Comparison of ENCODE assay signal across 19 mouse cellular contexts in genomic region chr2:158616790-158617189, GRCm38 (mm10). TPM values are rescaled to one million over a fixed set of nuclear protein-coding genes. Genes with fewer than 3 reads are reported as not detected.
A peak's percentile ranks its signal among the peaks of the same experiment; 100 is the strongest.
DNase-seq lines count a peak whose midpoint lies in the region; ATAC-seq and TF ChIP-seq lines count a peak whose summit lies in the region.
"Had no signal": no experiment of that assay in that cellular context is flagged by ENCODE, and none has a peak within 500 bp of the region (broad histone marks: within the 10 kb centered on the region; RNA-seq: fewer than 3 reads in every experiment).

No protein-coding gene starts in this region.

- H3K4me1 ChIP-seq in forebrain, embryonic 12.5 days, result peaks cover 23% of the 10 kb centered on the region
- H3K4me1 ChIP-seq in forebrain, embryonic 16.5 days (replicated peaks; ENCODE audit: control insufficient read depth, insufficient read depth, low read length), result peaks cover 18% of the 10 kb centered on the region
- H3K4me1 ChIP-seq in hindbrain, postnatal 0 days (ENCODE audit: insufficient read depth, low read length), result no peaks in the 10 kb centered on the region
- peaks cover 41% of the 10 kb centered on the region for H3K4me1 ChIP-seq in neural tube, embryonic 13.5 days (replicated peaks)

- DNase-seq in hindbrain, postnatal 0 days (ENCODE audit: low spot score), result peak; percentile 21
- DNase-seq in heart, adult 8-10 months (ENCODE audit: low spot score), result no peak
- DNase-seq in adrenal gland, postnatal 14 days, result no peak
- no peak for DNase-seq in frontal cortex, adult 2 months (ENCODE audit: extremely low spot score in 1 of 2, low spot score in 1 of 2)
- DNase-seq: adrenal gland, postnatal 10 days; cerebellum, adult 9-10 months; heart, adult 2 months; thymus, adult 2 months had no signal

- 8% methylated on average over 11 of the region's 11 CpGs for WGBS in forebrain, embryonic 12.5 days
- 4% methylated on average over 11 of the region's 11 CpGs for WGBS in forebrain, embryonic 16.5 days
- WGBS in hindbrain, postnatal 0 days, result 13% methylated on average over 11 of the region's 11 CpGs
- 7% methylated on average over 11 of the region's 11 CpGs for WGBS in neural tube, embryonic 13.5 days

- 0 out of 2 replicates have a peak, but pooled peaks cover 3% of the 10 kb centered on the region for H3K36me3 ChIP-seq in forebrain, embryonic 12.5 days (replicated peaks)
- H3K36me3 ChIP-seq in forebrain, embryonic 16.5 days (ENCODE audit: control insufficient read depth, insufficient read depth), result no peaks in the 10 kb centered on the region
- H3K36me3 ChIP-seq in hindbrain, postnatal 0 days (ENCODE audit: insufficient read depth, low read length), result no peaks in the 10 kb centered on the region
- no peaks in the 10 kb centered on the region for H3K36me3 ChIP-seq in neural tube, embryonic 13.5 days

- peak overlapping the region; percentile 74; the same call in 1 of the 2 replicates for H3K9ac ChIP-seq in forebrain, embryonic 12.5 days
- H3K9ac ChIP-seq in forebrain, embryonic 16.5 days (replicated peaks; ENCODE audit: low read depth, low read length), result 0 out of 2 replicates have a peak overlapping the region, but pooled peaks have one; percentile 41
- H3K9ac ChIP-seq in hindbrain, postnatal 0 days (replicated peaks; ENCODE audit: low read length), result 0 out of 2 replicates have a peak overlapping the region, but pooled peaks have one; percentile 24
- peak overlapping the region; percentile 87 for H3K9ac ChIP-seq in neural tube, embryonic 13.5 days

- no peak for ATAC-seq in forebrain, embryonic 12.5 days (ENCODE audit: low FRiP score)
- ATAC-seq in forebrain, embryonic 16.5 days, result peak; percentile 19; the same call in 1 of the 2 replicates
- ATAC-seq in hindbrain, postnatal 0 days, result 0 out of 2 replicates have a peak, but pooled peaks have one; percentile 39
- ATAC-seq in neural tube, embryonic 13.5 days (ENCODE audit: low read depth), result no peak
- ATAC-seq: CD4-positive, CD25-positive, alpha-beta regulatory T cell, adult 4 months had no signal

- peak; percentile 2; the same call in 1 of the 2 replicates for TF ChIP-seq CTCF in hindbrain, postnatal 0 days (IDR thresholded peaks at IDR 0.05; ENCODE audit: low read depth)

- peak overlapping the region; percentile 52 for H3K4me2 ChIP-seq in forebrain, embryonic 12.5 days
- peak overlapping the region; percentile 61 for H3K4me2 ChIP-seq in forebrain, embryonic 16.5 days (ENCODE audit: low read length)
- peak overlapping the region; percentile 51 for H3K4me2 ChIP-seq in hindbrain, postnatal 0 days (ENCODE audit: low read depth, low read length)
- H3K4me2 ChIP-seq in neural tube, embryonic 13.5 days, result peak overlapping the region; percentile 59

- H3K4me3 ChIP-seq in forebrain, embryonic 12.5 days (replicated peaks), result peak overlapping the region; percentile 51
- peak overlapping the region; percentile 59 for H3K4me3 ChIP-seq in forebrain, embryonic 16.5 days (replicated peaks; ENCODE audit: low read length)
- H3K4me3 ChIP-seq in hindbrain, postnatal 0 days (ENCODE audit: low read length), result peak overlapping the region; percentile 17; the same call in 1 of the 2 replicates
- peak overlapping the region; percentile 50 for H3K4me3 ChIP-seq in neural tube, embryonic 13.5 days
- H3K4me3 ChIP-seq: heart, adult 2 months; left cerebral cortex, adult 2 months had no signal

- H3K9me3 ChIP-seq in forebrain, embryonic 12.5 days, result no peaks in the 10 kb centered on the region
- H3K9me3 ChIP-seq in forebrain, embryonic 16.5 days (ENCODE audit: control insufficient read depth, low read length), result no peaks in the 10 kb centered on the region
- H3K9me3 ChIP-seq in hindbrain, postnatal 0 days (ENCODE audit: low read length), result no peaks in the 10 kb centered on the region
- no peaks in the 10 kb centered on the region for H3K9me3 ChIP-seq in neural tube, embryonic 13.5 days

- peak overlapping the region; percentile 43 for H3K27ac ChIP-seq in forebrain, embryonic 12.5 days
- peak overlapping the region; percentile 64 for H3K27ac ChIP-seq in forebrain, embryonic 16.5 days (ENCODE audit: low read length)
- H3K27ac ChIP-seq in hindbrain, postnatal 0 days, result peak overlapping the region; percentile 62; the same call in 1 of the 2 replicates
- H3K27ac ChIP-seq in neural tube, embryonic 13.5 days (replicated peaks), result peak overlapping the region; percentile 81
- H3K27ac ChIP-seq: heart, adult 2 months; left cerebral cortex, adult 2 months; macrophage had no signal

- peaks cover 97% of the 10 kb centered on the region for H3K27me3 ChIP-seq in forebrain, embryonic 12.5 days
- peaks cover 49% of the 10 kb centered on the region for H3K27me3 ChIP-seq in forebrain, embryonic 16.5 days (replicated peaks; ENCODE audit: control insufficient read depth, insufficient read depth, low read length)
- peaks cover 26% of the 10 kb centered on the region for H3K27me3 ChIP-seq in hindbrain, postnatal 0 days (ENCODE audit: insufficient read depth, low read length)
- H3K27me3 ChIP-seq in neural tube, embryonic 13.5 days, result peaks cover 100% of the 10 kb centered on the region

RNA-seq across cellular contexts. Expression of gene Slc32a1, which starts 6.2 kb away (rescaled TPM):
- polyA plus RNA-seq in forebrain, embryonic 12.5 days (2016; fragmentation: Nextera tagmentation; extraction: Ambion mirVana), result 3.8 and 4.3 TPM in 2 replicates
- 5.9 and 7.7 TPM in 2 replicates for polyA plus RNA-seq in forebrain, embryonic 16.5 days (2015; fragmentation: Nextera tagmentation; extraction: Ambion mirVana)
- 70.4 and 79.8 TPM in 2 replicates for total RNA-seq in hindbrain, postnatal 0 days (2014; rRNA removed)
- 16.5 and 16.7 TPM in 2 replicates for polyA plus RNA-seq in hindbrain, postnatal 0 days (2015; fragmentation: Nextera tagmentation; extraction: Ambion mirVana)
- polyA plus RNA-seq in neural tube, embryonic 13.5 days (2015; fragmentation: Nextera tagmentation; extraction: Ambion mirVana), result 6.2 and 7.4 TPM in 2 replicates
- not detected for total RNA-seq in heart, adult 8-10 months (2022)
- 0.26 TPM in 1 of 2 replicates, not detected in the other for total RNA-seq in adrenal gland, postnatal 14 days (2021)
- 157 and 175 TPM in 2 replicates for polyA plus RNA-seq in frontal cortex, adult 2 months (2012; rRNA removed)
- total RNA-seq: adrenal gland, postnatal 10 days; heart, adult 2 months had no signal
- polyA plus RNA-seq: CD4-positive, CD25-positive, alpha-beta regulatory T cell, adult 4 months; heart, adult 2 months; heart, postnatal 0 days; intestine, embryonic 14.5 days; kidney, embryonic 16.5 days; liver, embryonic 16.5 days; stomach, embryonic 14.5 days had no signal

RNA-seq across cellular contexts. Expression of gene Actr5, which starts 7.9 kb away (rescaled TPM):
- 20.3 and 22.6 TPM in 2 replicates for polyA plus RNA-seq in forebrain, embryonic 12.5 days (2016; fragmentation: Nextera tagmentation; extraction: Ambion mirVana)
- 11.3 and 12.3 TPM in 2 replicates for polyA plus RNA-seq in forebrain, embryonic 16.5 days (2015; fragmentation: Nextera tagmentation; extraction: Ambion mirVana)
- total RNA-seq in hindbrain, postnatal 0 days (2014; rRNA removed), result 18.0 and 25.4 TPM in 2 replicates
- polyA plus RNA-seq in hindbrain, postnatal 0 days (2015; fragmentation: Nextera tagmentation; extraction: Ambion mirVana), result 8.0 and 8.6 TPM in 2 replicates
- polyA plus RNA-seq in neural tube, embryonic 13.5 days (2015; fragmentation: Nextera tagmentation; extraction: Ambion mirVana), result 10.5 and 11.1 TPM in 2 replicates
- total RNA-seq in heart, adult 8-10 months (2022), result 1 to 10 TPM; 5.0 to 6.4 (median 6.3) TPM
- 9.9 and 10.8 TPM in 2 replicates for total RNA-seq in adrenal gland, postnatal 14 days (2021)
- 10.0 and 10.9 TPM in 2 replicates for polyA plus RNA-seq in frontal cortex, adult 2 months (2012; rRNA removed)

RNA-seq across cellular contexts. Expression of gene Ppp1r16b, which starts 48.4 kb away (rescaled TPM):
- polyA plus RNA-seq in forebrain, embryonic 12.5 days (2016; fragmentation: Nextera tagmentation; extraction: Ambion mirVana), result 2.9 and 3.2 TPM in 2 replicates
- polyA plus RNA-seq in forebrain, embryonic 16.5 days (2015; fragmentation: Nextera tagmentation; extraction: Ambion mirVana), result 30.3 and 33.3 TPM in 2 replicates
- 25.9 and 32.4 TPM in 2 replicates for total RNA-seq in hindbrain, postnatal 0 days (2014; rRNA removed)
- polyA plus RNA-seq in hindbrain, postnatal 0 days (2015; fragmentation: Nextera tagmentation; extraction: Ambion mirVana), result 29.7 and 30.3 TPM in 2 replicates
- 9.8 and 9.9 TPM in 2 replicates for polyA plus RNA-seq in neural tube, embryonic 13.5 days (2015; fragmentation: Nextera tagmentation; extraction: Ambion mirVana)
- 10 to 100 TPM in 2 of 4 experiments, 1 to 10 TPM in 2; 7.8 to 12.3 (median 10.1) TPM for total RNA-seq in heart, adult 8-10 months (2022)
- 11.5 and 16.0 TPM in 2 replicates for total RNA-seq in adrenal gland, postnatal 14 days (2021)
- polyA plus RNA-seq in frontal cortex, adult 2 months (2012; rRNA removed), result 38.4 and 43.2 TPM in 2 replicates

Comparison
In these comparisons a context has a peak if more than half of its experiments do, and no peak if none do; other contexts are left out.
1. ATAC-seq: peak in forebrain, embryonic 16.5 days (single experiment) and hindbrain, postnatal 0 days (single experiment); none in forebrain, embryonic 12.5 days (single experiment) and neural tube, embryonic 13.5 days (single experiment).
2. H3K9ac ChIP-seq: peak in every context shown above with its lines; median percentile 87 in neural tube, embryonic 13.5 days; 74 in forebrain, embryonic 12.5 days; 41 in forebrain, embryonic 16.5 days; 24 in hindbrain, postnatal 0 days.
3. Peak in every context shown above with its lines, with median percentiles within 50 percentile points of each other: H3K27ac ChIP-seq, H3K4me2 ChIP-seq and H3K4me3 ChIP-seq.